Mouse (Mus musculus) kidney, postnatal 25 days (tissue): ENCODE results near the gene Bnc2.

Experiments
- DNase-seq, 2 experiments: peaks; one replicate each; pipeline ENCODE4 v3.0.0; 2021; ENCODE audit warnings: mixed read lengths in 2 of 2

The Bnc2 gene

GRCm38 (mm10) chr4:84502581-84503269 is 172.3 kb downstream of the Bnc2 start:
- DNase-seq, result no peak

- DNase-seq, result no peak
Measured at GRCm38 (mm10) chr4:84500796-84501349, 174.2 kb downstream of the Bnc2 start.

GRCm38 (mm10) chr4:84500259-84500658 is 174.8 kb downstream of the Bnc2 start:
- DNase-seq, result peak in 1 of 2 experiments; percentile 53

DNA sequence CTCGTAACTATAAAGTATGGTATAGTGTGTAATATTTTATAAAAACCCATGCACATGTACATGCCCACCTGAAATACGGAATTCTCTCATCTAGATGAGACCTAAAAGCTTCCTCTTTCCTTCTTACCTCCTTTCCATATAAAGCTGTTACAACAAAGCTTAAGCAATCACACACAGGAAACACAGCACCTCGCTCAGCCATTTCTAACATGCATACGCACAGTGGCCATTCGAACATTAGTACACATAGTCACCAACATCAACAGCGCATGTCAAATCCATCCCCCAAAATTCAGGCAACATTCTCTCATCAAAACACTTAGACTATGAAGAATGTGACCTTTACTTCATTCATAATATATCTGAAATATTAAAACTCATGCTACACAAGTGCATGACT is 176.6 kb downstream of the Bnc2 start:
- DNase-seq, result no peak

DNA sequence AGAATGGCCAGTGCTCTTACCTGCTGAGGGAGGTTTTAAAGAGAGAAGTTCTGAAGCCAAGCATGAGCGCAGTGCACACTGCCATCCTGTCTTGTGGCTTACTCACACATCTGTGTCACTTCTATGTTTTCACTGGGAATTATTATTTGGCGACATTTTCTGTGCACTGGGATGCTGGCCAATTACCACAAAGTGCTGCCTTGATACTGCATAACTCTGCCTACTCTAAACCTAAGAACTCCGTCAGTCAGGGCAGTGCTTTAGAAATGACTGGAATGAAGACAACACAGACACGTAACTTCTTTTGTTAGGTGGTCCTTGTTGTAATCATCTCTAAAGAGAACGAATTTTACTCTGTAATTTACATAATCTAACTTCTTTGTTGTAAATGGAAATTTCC is 186.8 kb downstream of the Bnc2 start:
- no peak for DNase-seq

DNA sequence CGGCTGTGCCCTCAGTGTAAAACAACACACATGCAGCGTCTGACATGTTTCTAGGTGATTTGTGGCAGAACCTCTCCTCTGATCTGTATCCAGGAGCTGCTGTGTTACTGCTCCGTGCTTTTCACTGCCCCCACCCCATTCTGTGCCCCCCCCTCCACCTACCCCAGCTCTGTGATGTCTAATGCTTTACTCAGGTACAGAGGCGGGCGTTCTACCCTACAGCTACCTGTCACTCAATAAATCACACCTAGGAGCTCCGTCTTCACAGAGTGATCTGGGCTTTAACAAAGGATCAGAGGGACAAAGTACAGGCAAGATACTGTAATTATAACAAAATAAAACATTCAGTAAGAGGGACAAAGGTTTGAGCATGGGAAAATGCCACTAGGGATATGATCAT is 192.4 kb downstream of the Bnc2 start:
- no peak for DNase-seq

- DNase-seq, result no peak
Measured at GRCm38 (mm10) chr4:84472643-84473042, 202.4 kb downstream of the Bnc2 start.

- DNase-seq, result peak; percentile 21 to 55
Measured at GRCm38 (mm10) chr4:84470106-84470885, 204.8 kb downstream of the Bnc2 start.

DNA sequence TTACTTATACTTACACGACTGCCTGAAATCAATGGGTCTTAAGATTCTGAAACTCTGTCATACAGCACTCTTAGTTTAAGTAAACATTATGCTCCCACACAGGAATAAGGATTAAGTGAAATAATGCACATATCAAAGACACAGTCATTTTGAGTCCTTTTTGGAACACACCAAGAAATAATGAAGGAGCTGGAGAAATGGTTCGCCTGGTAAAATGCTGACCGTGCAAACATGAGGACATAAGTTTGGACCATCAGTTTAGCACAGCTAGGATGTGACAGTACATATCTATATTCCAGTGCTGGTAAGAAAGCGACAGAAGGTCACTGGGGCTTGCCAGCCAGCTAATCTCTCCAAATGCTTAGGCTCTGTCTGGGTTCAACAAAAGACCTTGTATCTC is 205.7 kb downstream of the Bnc2 start:
- DNase-seq, result no peak

- no peak for DNase-seq
Measured at GRCm38 (mm10) chr4:84467722-84468121, 207.4 kb downstream of the Bnc2 start.

DNA sequence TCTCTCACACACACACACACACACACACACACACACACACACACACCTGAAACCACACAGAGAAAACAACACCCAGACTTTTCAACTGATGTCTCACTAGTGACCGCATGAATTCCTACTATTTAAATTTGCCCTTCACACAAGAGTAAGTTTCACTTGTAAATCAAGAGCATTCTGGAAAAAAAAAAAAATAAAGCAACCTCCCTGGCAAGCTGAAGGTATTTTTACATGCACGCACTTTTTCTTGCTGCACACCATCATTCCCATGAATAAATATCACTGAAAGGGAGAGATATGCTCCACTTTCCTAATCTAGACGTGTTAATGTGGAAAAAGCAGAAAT is 216.9 kb downstream of the Bnc2 start:
- no peak for DNase-seq

- no peak for DNase-seq
Measured at GRCm38 (mm10) chr4:84457512-84458217, 217.4 kb downstream of the Bnc2 start.

GRCm38 (mm10) chr4:84456853-84457249 is 218.2 kb downstream of the Bnc2 start:
- no peak for DNase-seq

GRCm38 (mm10) chr4:84456198-84456852 is 218.8 kb downstream of the Bnc2 start:
- DNase-seq, result peak; percentile 33 to 47

- no peak for DNase-seq
Measured at GRCm38 (mm10) chr4:84454493-84454892, 220.6 kb downstream of the Bnc2 start.

GRCm38 (mm10) chr4:84453586-84453985 is 221.5 kb downstream of the Bnc2 start:
- DNase-seq, result peak; percentile 31 to 75

DNA sequence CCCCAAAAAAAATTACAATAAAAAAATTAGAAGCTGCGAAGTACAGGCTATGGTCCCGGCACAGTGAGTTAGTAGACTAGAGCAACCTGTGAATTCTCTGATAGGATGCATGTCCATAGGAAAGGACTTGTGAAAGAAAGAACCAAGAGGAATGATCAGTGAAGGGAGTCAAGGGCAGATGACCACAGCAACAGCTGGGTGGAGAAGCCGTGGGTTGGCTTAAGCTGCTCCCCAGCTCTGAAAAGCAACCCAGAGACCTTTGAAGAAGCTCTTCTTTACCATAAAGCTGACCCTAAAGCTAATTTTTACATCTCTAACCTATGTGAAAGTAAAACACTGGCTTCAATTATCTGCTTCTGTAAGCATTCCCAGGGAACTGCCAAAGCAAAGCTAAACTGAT is 222.4 kb downstream of the Bnc2 start:
- DNase-seq, result no peak

GRCm38 (mm10) chr4:84449246-84450005 is 225.6 kb downstream of the Bnc2 start:
- DNase-seq, result peak; percentile 32 to 39

DNA sequence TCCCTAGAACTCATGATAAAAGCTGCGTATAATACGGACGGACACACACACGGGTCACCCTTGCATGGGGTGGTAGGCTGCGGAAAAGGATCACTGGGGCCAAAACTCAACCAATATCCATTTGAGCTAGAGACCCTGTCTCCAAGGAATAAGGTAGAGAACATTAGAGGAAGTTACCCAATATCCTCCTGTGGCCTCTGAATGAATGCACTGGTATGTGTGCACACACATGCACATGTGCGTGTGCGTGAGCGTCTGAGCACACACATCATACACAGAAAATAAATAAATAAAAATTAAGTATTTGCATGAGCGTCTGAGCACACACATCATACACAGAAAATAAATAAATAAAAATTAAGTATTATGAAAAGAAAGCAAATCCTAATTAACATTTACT is 241.8 kb downstream of the Bnc2 start:
- DNase-seq, result no peak

DNA sequence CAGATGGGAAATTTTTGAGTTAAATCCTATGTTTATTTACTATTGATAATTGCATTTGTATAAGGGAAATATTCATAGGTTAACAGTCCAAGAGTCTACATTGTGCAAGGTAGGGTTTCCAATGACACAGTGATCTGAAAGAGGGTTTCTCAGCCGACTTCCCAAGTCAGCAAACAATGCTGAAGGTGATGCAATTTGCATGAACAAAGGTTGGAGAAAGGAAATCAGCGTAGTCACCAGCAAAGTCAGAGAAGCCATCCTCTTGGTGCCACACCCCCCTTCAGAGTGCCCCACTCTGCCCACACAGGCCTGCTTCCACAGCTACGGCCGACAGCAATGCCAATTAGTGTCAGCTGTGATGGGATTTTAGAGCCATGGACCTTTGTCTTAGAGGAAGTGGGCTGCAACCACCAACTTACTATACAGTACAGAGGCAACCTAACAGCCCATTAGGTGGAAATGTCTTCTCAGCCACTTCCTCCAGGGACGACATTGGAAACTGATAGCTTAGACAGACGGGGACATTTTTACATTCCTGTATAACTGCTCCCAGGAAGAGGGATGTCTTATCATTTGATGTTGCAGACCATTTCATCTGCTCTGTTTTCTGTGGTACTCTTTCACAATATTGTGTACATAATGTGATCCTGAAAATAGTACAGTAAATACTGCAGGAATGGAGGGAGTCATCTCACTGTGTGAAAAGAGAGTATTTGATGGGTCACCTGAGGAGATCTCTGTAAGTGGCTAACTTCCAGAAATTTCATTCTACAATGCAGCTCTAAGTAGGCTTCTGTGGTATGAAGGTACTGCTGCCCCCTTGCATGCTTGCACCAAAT is 243.2 kb downstream of the Bnc2 start:
- DNase-seq, result no peak

GRCm38 (mm10) chr4:84427955-84428354 is 247.1 kb downstream of the Bnc2 start:
- DNase-seq, result no peak
